Mouse (Mus musculus): ENCODE data around the gene Mrps23. TPM values are rescaled to one million over a fixed set of nuclear protein-coding genes. Genes with fewer than 3 reads are reported as not detected.

Mrps23 gene
- polyA plus RNA-seq, 1 experiment = 9.9 TPM

GRCm38 (mm10) chr11:88216231-88216685 is 12.1 kb downstream of the Mrps23 start:
- peaks cover 3% of the 10 kb centered on the region for H3K27me3 ChIP-seq (ENCODE audit: control insufficient read depth)
- no peak overlapping the region for H3K4me3 ChIP-seq (replicated peaks)
- peaks cover 7% of the 10 kb centered on the region for H3K36me3 ChIP-seq (ENCODE audit: control insufficient read depth)
- TF ChIP-seq GATA1 (IDR thresholded peaks at IDR 0.05; ENCODE audit: low read length) (no peak), TAL1 (IDR thresholded peaks at IDR 0.05; ENCODE audit: low read length) (no peak)
- no peaks in the 10 kb centered on the region for H3K9me3 ChIP-seq (ENCODE audit: control insufficient read depth, low read length)
- H3K4me1 ChIP-seq (ENCODE audit: control insufficient read depth) = no peaks in the 10 kb centered on the region

DNA sequence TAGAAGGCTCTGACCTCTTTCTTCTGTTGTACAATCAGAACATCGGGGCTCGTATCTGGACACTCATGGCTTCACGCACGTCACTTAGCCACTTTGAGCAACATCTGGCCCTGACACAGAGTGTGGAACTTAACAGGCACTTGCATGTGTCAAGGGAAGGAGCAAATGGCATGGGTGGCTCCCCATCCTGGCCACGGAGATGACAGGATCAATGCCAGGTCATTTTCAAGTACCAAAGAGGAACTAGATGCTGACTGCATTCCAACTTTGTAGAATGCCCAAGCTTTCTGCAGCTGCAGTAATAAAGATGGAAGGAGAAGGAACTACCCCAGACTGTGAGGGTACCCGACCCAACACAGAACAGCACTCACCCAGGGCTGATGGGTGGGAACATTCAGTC is 14.0 kb downstream of the Mrps23 start:
- Histone ChIP-seq H3K4me3 (replicated peaks) (no peak overlapping the region), H3K27me3 (ENCODE audit: control insufficient read depth) (peaks cover 3% of the 10 kb centered on the region), H3K36me3 (ENCODE audit: control insufficient read depth) (no peaks in the 10 kb centered on the region), H3K4me1 (ENCODE audit: control insufficient read depth) (no peaks in the 10 kb centered on the region), H3K9me3 (ENCODE audit: control insufficient read depth, low read length) (no peaks in the 10 kb centered on the region)
- TF ChIP-seq TAL1 (IDR thresholded peaks at IDR 0.05; ENCODE audit: low read length) = no peak
- TF ChIP-seq GATA1 (IDR thresholded peaks at IDR 0.05; ENCODE audit: low read length) = no peak

GRCm38 (mm10) chr11:88218586-88218985 is 14.4 kb downstream of the Mrps23 start:
- peaks cover 3% of the 10 kb centered on the region for H3K27me3 ChIP-seq (ENCODE audit: control insufficient read depth)
- no peak for TF ChIP-seq TAL1 (IDR thresholded peaks at IDR 0.05; ENCODE audit: low read length)
- no peak for TF ChIP-seq GATA1 (IDR thresholded peaks at IDR 0.05; ENCODE audit: low read length)
- no peaks in the 10 kb centered on the region for H3K36me3 ChIP-seq (ENCODE audit: control insufficient read depth)
- H3K9me3 ChIP-seq (ENCODE audit: control insufficient read depth, low read length) = no peaks in the 10 kb centered on the region
- H3K4me3 ChIP-seq (replicated peaks) = no peak overlapping the region
- H3K4me1 ChIP-seq (ENCODE audit: control insufficient read depth) = no peaks in the 10 kb centered on the region

- Histone ChIP-seq H3K4me3 (replicated peaks) (no peak overlapping the region), H3K9me3 (ENCODE audit: control insufficient read depth, low read length) (no peaks in the 10 kb centered on the region), H3K4me1 (ENCODE audit: control insufficient read depth) (no peaks in the 10 kb centered on the region), H3K36me3 (ENCODE audit: control insufficient read depth) (no peaks in the 10 kb centered on the region), H3K27me3 (ENCODE audit: control insufficient read depth) (no peaks in the 10 kb centered on the region; the same call in 1 of the 2 replicates)
- no peak for TF ChIP-seq GATA1 (IDR thresholded peaks at IDR 0.05; ENCODE audit: low read length)
- no peak for TF ChIP-seq TAL1 (IDR thresholded peaks at IDR 0.05; ENCODE audit: low read length)
Measured at GRCm38 (mm10) chr11:88221929-88222475, 17.8 kb downstream of the Mrps23 start.

DNA sequence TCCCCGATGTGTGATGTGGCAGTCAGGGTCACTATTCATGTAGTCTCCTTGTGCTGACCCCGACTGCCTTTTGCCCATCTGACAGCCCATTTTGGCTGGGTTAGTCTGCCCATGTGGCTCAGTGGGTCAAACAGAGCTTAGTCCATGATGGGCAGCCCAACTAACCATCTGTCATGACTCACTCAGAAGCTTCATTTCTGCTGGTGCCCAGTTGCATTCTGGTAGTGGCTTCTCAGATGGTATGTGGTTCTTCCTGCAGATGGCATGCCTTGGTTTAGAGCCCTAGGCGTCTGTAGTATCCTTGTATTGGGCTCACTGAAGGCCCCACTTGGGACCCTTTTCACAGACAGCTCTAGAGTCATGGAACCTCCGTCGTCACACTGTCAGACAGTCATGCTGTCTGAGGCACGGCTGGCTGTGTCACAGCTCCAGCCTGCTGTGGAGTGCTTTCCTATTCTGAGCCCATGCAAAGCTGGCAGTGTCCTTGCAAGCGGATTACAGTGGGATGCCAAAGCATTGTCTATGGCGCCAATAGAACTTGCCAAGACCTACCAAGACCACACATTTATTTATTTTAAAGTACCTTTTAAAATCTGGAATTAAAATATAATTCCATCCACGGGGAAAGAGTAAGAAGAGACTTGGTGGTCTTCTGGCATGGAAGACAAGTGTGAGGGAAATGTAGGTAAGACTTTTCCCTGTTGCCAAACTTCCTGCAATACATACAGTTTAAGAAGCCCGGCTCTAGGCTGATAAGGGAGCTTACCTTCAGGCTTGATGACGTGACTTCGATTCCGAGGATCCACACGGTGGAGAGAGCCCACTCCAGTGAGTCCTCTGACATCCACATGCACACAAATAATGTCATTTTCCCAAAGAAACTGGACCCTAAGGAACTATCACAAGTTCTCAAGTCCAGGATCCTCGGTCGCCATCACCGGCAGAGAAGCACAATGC is 23.1 kb downstream of the Mrps23 start:
- no peaks in the 10 kb centered on the region for H3K36me3 ChIP-seq (ENCODE audit: control insufficient read depth)
- no peak overlapping the region for H3K4me3 ChIP-seq (replicated peaks)
- TF ChIP-seq GATA1 (IDR thresholded peaks at IDR 0.05; ENCODE audit: low read length) (no peak), TAL1 (IDR thresholded peaks at IDR 0.05; ENCODE audit: low read length) (no peak)
- H3K4me1 ChIP-seq (ENCODE audit: control insufficient read depth) = no peaks in the 10 kb centered on the region
- H3K9me3 ChIP-seq (ENCODE audit: control insufficient read depth, low read length) = no peaks in the 10 kb centered on the region
- H3K27me3 ChIP-seq (ENCODE audit: control insufficient read depth) = peaks cover 3% of the 10 kb centered on the region

GRCm38 (mm10) chr11:88231213-88231790 is 27.1 kb downstream of the Mrps23 start:
- H3K4me1 ChIP-seq (ENCODE audit: control insufficient read depth) = no peaks in the 10 kb centered on the region
- TF ChIP-seq GATA1 (IDR thresholded peaks at IDR 0.05; ENCODE audit: low read length) = no peak
- no peak; the same call in 2 of the 3 replicates for TF ChIP-seq TAL1 (IDR thresholded peaks at IDR 0.05; ENCODE audit: low read length)
- H3K27me3 ChIP-seq (ENCODE audit: control insufficient read depth) = peaks cover 17% of the 10 kb centered on the region
- no peaks in the 10 kb centered on the region for H3K9me3 ChIP-seq (ENCODE audit: control insufficient read depth, low read length)
- no peaks in the 10 kb centered on the region for H3K36me3 ChIP-seq (ENCODE audit: control insufficient read depth)
- no peak overlapping the region for H3K4me3 ChIP-seq (replicated peaks)

GRCm38 (mm10) chr11:88233528-88234427 is 29.6 kb downstream of the Mrps23 start:
- TF ChIP-seq GATA1 (IDR thresholded peaks at IDR 0.05; ENCODE audit: low read length) (no peak), TAL1 (IDR thresholded peaks at IDR 0.05; ENCODE audit: low read length) (no peak)
- Histone ChIP-seq H3K27me3 (ENCODE audit: control insufficient read depth) (peaks cover 17% of the 10 kb centered on the region), H3K36me3 (ENCODE audit: control insufficient read depth) (no peaks in the 10 kb centered on the region), H3K9me3 (ENCODE audit: control insufficient read depth, low read length) (no peaks in the 10 kb centered on the region), H3K4me1 (ENCODE audit: control insufficient read depth) (no peaks in the 10 kb centered on the region), H3K4me3 (replicated peaks) (no peak overlapping the region)

DNA sequence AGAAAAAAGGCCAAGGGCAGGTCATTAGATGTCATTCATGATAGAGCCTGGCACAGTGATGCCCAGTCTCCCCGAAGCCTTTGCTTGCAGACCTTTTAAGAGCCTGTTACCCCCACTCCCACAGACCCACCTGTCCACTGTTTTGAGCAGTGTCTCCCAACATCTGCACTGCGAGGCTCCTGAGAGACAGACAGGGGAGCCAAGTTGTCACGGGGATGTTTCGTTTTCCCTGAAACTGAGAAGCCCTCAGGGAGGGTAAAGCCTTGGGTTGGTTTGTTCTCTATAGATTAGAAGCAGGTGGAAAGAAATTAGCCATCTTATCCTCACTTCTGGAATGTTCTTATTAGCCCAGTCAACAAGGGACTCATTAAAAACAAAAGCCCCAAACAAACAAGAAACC is 30.6 kb downstream of the Mrps23 start:
- H3K27me3 ChIP-seq (ENCODE audit: control insufficient read depth) = peaks cover 17% of the 10 kb centered on the region
- no peak for TF ChIP-seq GATA1 (IDR thresholded peaks at IDR 0.05; ENCODE audit: low read length)
- no peak for TF ChIP-seq TAL1 (IDR thresholded peaks at IDR 0.05; ENCODE audit: low read length)
- H3K4me1 ChIP-seq (ENCODE audit: control insufficient read depth) = no peaks in the 10 kb centered on the region
- no peaks in the 10 kb centered on the region for H3K9me3 ChIP-seq (ENCODE audit: control insufficient read depth, low read length)
- H3K4me3 ChIP-seq (replicated peaks) = no peak overlapping the region
- H3K36me3 ChIP-seq (ENCODE audit: control insufficient read depth) = no peaks in the 10 kb centered on the region
